Mouse (Mus musculus): ENCODE results near the gene Nos1ap. TPM values are rescaled to one million over a fixed set of nuclear protein-coding genes. Genes with fewer than 3 reads are reported as not detected.

The Nos1ap gene
- polyA plus RNA-seq, 1 experiment from 2014 or later, result 17.2 TPM

DNA sequence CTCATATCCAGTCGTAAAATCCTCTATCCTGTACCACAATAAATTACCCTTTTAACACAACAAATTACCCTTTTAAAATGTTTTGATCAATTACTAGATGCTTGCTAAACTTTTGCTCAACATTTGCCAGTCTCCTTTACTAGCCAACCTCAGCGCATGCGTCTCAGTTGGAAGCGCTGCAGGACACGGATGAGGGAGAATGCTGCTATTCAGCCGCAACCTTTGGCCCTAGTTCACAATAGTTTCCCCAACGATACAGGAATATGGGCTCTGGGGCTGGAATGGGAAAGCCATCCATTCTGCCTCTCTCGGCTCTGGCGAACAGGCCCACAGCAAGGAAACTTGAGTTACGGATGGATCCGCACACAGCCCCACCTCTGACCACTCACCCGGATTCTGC lies 75.4 kb downstream of the Nos1ap start:
- ATAC-seq (ENCODE audit: insufficient number of reproducible peaks, insufficient read depth, low FRiP score, low read depth), result no peak

DNA sequence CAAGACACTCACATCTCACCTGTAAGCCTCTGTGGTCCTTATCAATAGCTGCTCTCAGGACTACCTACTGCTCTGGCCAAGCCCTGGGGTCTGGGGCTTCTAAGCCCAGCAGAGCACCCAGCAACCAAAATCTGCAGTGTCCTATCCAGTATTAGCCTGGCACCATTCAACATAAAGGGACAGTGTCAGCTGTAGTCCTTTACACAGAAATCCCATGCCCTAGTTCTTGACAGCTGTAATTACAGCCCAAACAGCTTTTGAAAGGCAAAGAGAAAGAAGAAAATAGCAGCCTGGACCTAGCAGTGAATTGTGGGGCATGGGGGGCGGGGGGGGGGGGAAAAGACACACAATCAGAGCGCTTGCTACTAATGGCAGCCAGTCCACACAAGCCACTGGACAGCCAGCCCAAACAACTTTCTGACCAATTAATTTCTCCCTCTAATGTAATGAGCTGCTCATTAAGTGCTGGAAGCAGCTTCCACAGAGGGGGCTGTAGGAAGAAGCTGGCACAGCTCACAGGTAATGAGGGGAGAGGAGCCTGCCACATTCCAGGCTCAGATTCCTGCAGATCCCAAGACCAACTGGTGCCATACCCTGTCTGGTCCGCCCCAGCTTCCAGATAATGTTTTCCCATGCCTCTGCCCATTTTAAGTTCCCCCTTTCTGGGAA lies 77.1 kb downstream of the Nos1ap start:
- Histone ChIP-seq H3K27ac (ENCODE audit: low read length) (no peak overlapping the region), H3K4me2 (replicated peaks; ENCODE audit: low read depth, low read length) (no peak overlapping the region), H3K9ac (replicated peaks; ENCODE audit: low read depth, low read length) (no peak overlapping the region), H3K4me1 (ENCODE audit: control insufficient read depth, insufficient read depth, low read length) (no peaks in the 10 kb centered on the region), H3K27me3 (ENCODE audit: control insufficient read depth, insufficient read depth, low read length) (no peaks in the 10 kb centered on the region), H3K4me3 (ENCODE audit: low read depth, low read length) (no peak overlapping the region), H3K9me3 (ENCODE audit: control insufficient read depth, low read depth, low read length) (no peaks in the 10 kb centered on the region), H3K36me3 (ENCODE audit: control insufficient read depth, insufficient read depth, low read length) (no peaks in the 10 kb centered on the region)
- WGBS, result 78% methylated on average over 3 of the region's 3 CpGs
- no peak for ATAC-seq (ENCODE audit: insufficient number of reproducible peaks, insufficient read depth, low FRiP score, low read depth)

More for the DNA sequence above, 75.4 kb downstream of the Nos1ap start:
- Histone ChIP-seq H3K9ac (replicated peaks; ENCODE audit: low read depth, low read length) (no peak overlapping the region), H3K27me3 (ENCODE audit: control insufficient read depth, insufficient read depth, low read length) (no peaks in the 10 kb centered on the region), H3K4me3 (ENCODE audit: low read depth, low read length) (no peak overlapping the region), H3K4me1 (ENCODE audit: control insufficient read depth, insufficient read depth, low read length) (no peaks in the 10 kb centered on the region), H3K9me3 (ENCODE audit: control insufficient read depth, low read depth, low read length) (no peaks in the 10 kb centered on the region), H3K27ac (ENCODE audit: low read length) (no peak overlapping the region), H3K4me2 (replicated peaks; ENCODE audit: low read depth, low read length) (no peak overlapping the region), H3K36me3 (ENCODE audit: control insufficient read depth, insufficient read depth, low read length) (no peaks in the 10 kb centered on the region)
- 79% methylated on average over 12 of the region's 12 CpGs for WGBS

DNA sequence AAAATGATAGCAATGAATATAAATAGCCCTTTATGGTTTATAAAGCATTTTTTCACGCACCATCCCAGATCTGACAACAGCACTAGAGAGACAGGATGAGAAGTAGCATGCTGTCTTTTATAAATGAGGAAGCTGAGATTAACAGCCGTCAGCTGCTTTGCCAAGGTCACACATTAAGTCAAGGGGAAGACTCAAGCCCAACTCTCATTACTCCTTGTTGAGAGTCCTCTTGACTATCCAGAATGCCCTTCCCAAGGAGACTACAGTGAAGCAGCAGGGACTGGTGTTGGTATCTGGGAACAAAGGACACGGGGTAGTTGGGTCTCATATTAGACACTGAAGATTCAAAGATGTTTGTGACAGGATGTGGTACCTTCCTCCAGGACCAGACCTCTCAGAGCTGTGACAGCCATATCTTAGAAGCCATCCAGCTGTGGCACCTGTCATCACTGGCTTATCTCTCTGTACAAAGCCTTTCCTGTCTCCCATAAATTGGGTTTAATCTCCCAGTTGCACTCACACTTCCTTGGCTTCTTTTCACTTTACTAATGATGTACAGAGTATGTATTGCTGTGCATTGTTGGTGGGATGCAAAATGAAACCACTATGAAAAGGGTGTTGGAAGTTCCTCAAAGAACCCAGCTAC lies 78.9 kb downstream of the Nos1ap start:
- Histone ChIP-seq H3K9ac (replicated peaks; ENCODE audit: low read depth, low read length) (no peak overlapping the region), H3K4me2 (replicated peaks; ENCODE audit: low read depth, low read length) (no peak overlapping the region), H3K27me3 (ENCODE audit: control insufficient read depth, insufficient read depth, low read length) (no peaks in the 10 kb centered on the region), H3K36me3 (ENCODE audit: control insufficient read depth, insufficient read depth, low read length) (no peaks in the 10 kb centered on the region), H3K27ac (ENCODE audit: low read length) (no peak overlapping the region), H3K4me1 (ENCODE audit: control insufficient read depth, insufficient read depth, low read length) (peaks cover 8% of the 10 kb centered on the region; the same call in 1 of the 2 replicates), H3K4me3 (ENCODE audit: low read depth, low read length) (no peak overlapping the region), H3K9me3 (ENCODE audit: control insufficient read depth, low read depth, low read length) (no peaks in the 10 kb centered on the region)
- no peak for ATAC-seq (ENCODE audit: insufficient number of reproducible peaks, insufficient read depth, low FRiP score, low read depth)
- WGBS, result 57% methylated on average over 3 of the region's 3 CpGs

- H3K27me3 ChIP-seq (ENCODE audit: control insufficient read depth, insufficient read depth, low read length), result no peaks in the 10 kb centered on the region
- ATAC-seq (ENCODE audit: insufficient number of reproducible peaks, insufficient read depth, low FRiP score, low read depth), result no peak
- no peak overlapping the region for H3K4me2 ChIP-seq (replicated peaks; ENCODE audit: low read depth, low read length)
- H3K4me1 ChIP-seq (ENCODE audit: control insufficient read depth, insufficient read depth, low read length), result peaks cover 14% of the 10 kb centered on the region; the same call in 1 of the 2 replicates
- no peak overlapping the region for H3K27ac ChIP-seq (ENCODE audit: low read length)
- 54% methylated on average over 6 of the region's 6 CpGs for WGBS
- no peaks in the 10 kb centered on the region for H3K9me3 ChIP-seq (ENCODE audit: control insufficient read depth, low read depth, low read length)
- H3K9ac ChIP-seq (replicated peaks; ENCODE audit: low read depth, low read length), result no peak overlapping the region
- H3K36me3 ChIP-seq (ENCODE audit: control insufficient read depth, insufficient read depth, low read length), result no peaks in the 10 kb centered on the region
- no peak overlapping the region for H3K4me3 ChIP-seq (ENCODE audit: low read depth, low read length)
These were observed 83.4 kb downstream of the Nos1ap start for GRCm38 (mm10) chr1:170506309-170506708.

- Histone ChIP-seq H3K4me1 (ENCODE audit: control insufficient read depth, insufficient read depth, low read length) (peaks cover 14% of the 10 kb centered on the region; the same call in 1 of the 2 replicates), H3K9me3 (ENCODE audit: control insufficient read depth, low read depth, low read length) (no peaks in the 10 kb centered on the region), H3K9ac (replicated peaks; ENCODE audit: low read depth, low read length) (no peak overlapping the region), H3K4me2 (replicated peaks; ENCODE audit: low read depth, low read length) (no peak overlapping the region), H3K4me3 (ENCODE audit: low read depth, low read length) (no peak overlapping the region), H3K36me3 (ENCODE audit: control insufficient read depth, insufficient read depth, low read length) (no peaks in the 10 kb centered on the region), H3K27ac (ENCODE audit: low read length) (no peak overlapping the region), H3K27me3 (ENCODE audit: control insufficient read depth, insufficient read depth, low read length) (no peaks in the 10 kb centered on the region)
- ATAC-seq (ENCODE audit: insufficient number of reproducible peaks, insufficient read depth, low FRiP score, low read depth), result no peak
- WGBS, result 65% methylated on average over 3 of the region's 3 CpGs
These were observed 84.6 kb downstream of the Nos1ap start for GRCm38 (mm10) chr1:170505107-170505506.

DNA sequence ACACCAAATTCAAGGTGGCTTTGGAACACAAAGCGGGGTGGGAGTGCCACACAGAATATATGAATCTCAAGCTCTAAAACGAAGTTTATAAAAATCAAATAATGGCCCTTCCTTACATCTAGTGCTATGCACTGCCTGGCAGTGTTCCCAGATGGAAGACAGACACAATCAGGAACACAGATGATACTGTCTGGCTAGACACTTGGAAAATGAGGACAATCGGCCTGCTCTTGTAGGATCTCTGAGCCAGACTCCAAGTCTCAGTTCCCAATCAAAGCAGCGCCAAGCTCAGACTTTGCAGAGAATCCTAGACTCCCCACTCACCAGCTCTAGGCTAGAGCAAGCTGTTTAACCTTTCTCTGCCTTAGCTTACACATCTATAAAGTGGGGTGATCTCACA lies 85.3 kb downstream of the Nos1ap start:
- Histone ChIP-seq H3K9ac (replicated peaks; ENCODE audit: low read depth, low read length) (no peak overlapping the region), H3K27ac (ENCODE audit: low read length) (no peak overlapping the region), H3K4me2 (replicated peaks; ENCODE audit: low read depth, low read length) (no peak overlapping the region), H3K4me3 (ENCODE audit: low read depth, low read length) (no peak overlapping the region), H3K4me1 (ENCODE audit: control insufficient read depth, insufficient read depth, low read length) (peaks cover 17% of the 10 kb centered on the region; the same call in 1 of the 2 replicates), H3K36me3 (ENCODE audit: control insufficient read depth, insufficient read depth, low read length) (no peaks in the 10 kb centered on the region), H3K9me3 (ENCODE audit: control insufficient read depth, low read depth, low read length) (no peaks in the 10 kb centered on the region), H3K27me3 (ENCODE audit: control insufficient read depth, insufficient read depth, low read length) (no peaks in the 10 kb centered on the region)
- no peak for ATAC-seq (ENCODE audit: insufficient number of reproducible peaks, insufficient read depth, low FRiP score, low read depth)
- 55% methylated on average over 4 of the region's 4 CpGs for WGBS

GRCm38 (mm10) chr1:170503277-170503739 lies 86.4 kb downstream of the Nos1ap start:
- no peak overlapping the region for H3K9ac ChIP-seq (replicated peaks; ENCODE audit: low read depth, low read length)
- ATAC-seq (ENCODE audit: insufficient number of reproducible peaks, insufficient read depth, low FRiP score, low read depth), result no peak
- no peak overlapping the region for H3K4me3 ChIP-seq (ENCODE audit: low read depth, low read length)
- H3K4me2 ChIP-seq (replicated peaks; ENCODE audit: low read depth, low read length), result no peak overlapping the region
- H3K27ac ChIP-seq (ENCODE audit: low read length), result no peak overlapping the region
- H3K27me3 ChIP-seq (ENCODE audit: control insufficient read depth, insufficient read depth, low read length), result no peaks in the 10 kb centered on the region
- WGBS, result 46% methylated on average over 4 of the region's 4 CpGs
- H3K9me3 ChIP-seq (ENCODE audit: control insufficient read depth, low read depth, low read length), result no peaks in the 10 kb centered on the region
- no peaks in the 10 kb centered on the region for H3K36me3 ChIP-seq (ENCODE audit: control insufficient read depth, insufficient read depth, low read length)
- peaks cover 18% of the 10 kb centered on the region; the same call in 1 of the 2 replicates for H3K4me1 ChIP-seq (ENCODE audit: control insufficient read depth, insufficient read depth, low read length)

DNA sequence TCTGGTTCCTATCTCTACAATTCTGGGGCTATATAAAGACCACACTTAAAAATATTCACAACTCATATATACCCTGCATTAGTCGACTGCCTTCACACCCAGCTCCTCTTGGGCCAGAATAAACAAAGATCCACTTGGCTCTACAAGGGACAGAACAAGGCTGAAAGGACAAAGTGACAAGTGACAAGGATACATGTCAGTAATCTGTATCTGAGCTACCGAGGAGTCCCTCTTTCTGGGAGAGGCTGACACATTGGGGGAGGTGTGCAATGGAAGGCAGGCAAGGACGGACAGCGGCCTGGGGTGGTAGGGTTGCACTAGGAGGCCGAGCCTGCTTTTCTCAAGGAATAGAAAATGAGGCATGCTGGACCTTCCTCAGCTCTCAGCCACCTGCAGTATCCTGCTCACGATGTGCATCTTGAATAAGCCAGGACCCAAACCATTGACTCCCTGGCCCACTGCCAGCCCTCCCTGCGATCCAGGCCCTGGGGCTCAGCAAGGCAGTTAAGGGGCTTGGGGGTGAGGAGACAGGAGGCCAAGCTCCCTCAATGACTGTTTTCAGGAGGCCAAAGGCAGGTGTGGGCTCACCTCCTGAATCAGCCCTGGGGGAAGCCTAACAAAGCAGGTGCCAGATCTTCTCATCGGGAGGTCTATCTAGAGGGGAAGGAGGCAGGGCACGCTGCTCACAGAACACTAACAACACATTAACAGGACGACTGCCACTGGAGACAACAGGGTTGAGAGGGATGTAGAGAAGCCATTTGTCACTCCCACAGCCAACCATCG lies 87.0 kb downstream of the Nos1ap start:
- no peak overlapping the region for H3K27ac ChIP-seq (ENCODE audit: low read length)
- no peaks in the 10 kb centered on the region for H3K9me3 ChIP-seq (ENCODE audit: control insufficient read depth, low read depth, low read length)
- H3K9ac ChIP-seq (replicated peaks; ENCODE audit: low read depth, low read length), result no peak overlapping the region
- WGBS, result 32% methylated on average over 11 of the region's 11 CpGs
- no peaks in the 10 kb centered on the region for H3K27me3 ChIP-seq (ENCODE audit: control insufficient read depth, insufficient read depth, low read length)
- peaks cover 18% of the 10 kb centered on the region; the same call in 1 of the 2 replicates for H3K4me1 ChIP-seq (ENCODE audit: control insufficient read depth, insufficient read depth, low read length)
- H3K4me2 ChIP-seq (replicated peaks; ENCODE audit: low read depth, low read length), result no peak overlapping the region
- H3K36me3 ChIP-seq (ENCODE audit: control insufficient read depth, insufficient read depth, low read length), result no peaks in the 10 kb centered on the region
- H3K4me3 ChIP-seq (ENCODE audit: low read depth, low read length), result no peak overlapping the region
- no peak for ATAC-seq (ENCODE audit: insufficient number of reproducible peaks, insufficient read depth, low FRiP score, low read depth)

All from stomach, embryonic 14.5 days (tissue).